Mouse (Mus musculus): ENCODE measurements around the gene Lgals12. TPM values are rescaled to one million over a fixed set of nuclear protein-coding genes. Genes with fewer than 3 reads are reported as not detected.

Lgals12 gene
- total and polyA plus RNA-seq, 3 experiments: not detected

- H3K79me2 ChIP-seq (replicated peaks; ENCODE audit: control insufficient read depth, extremely low read depth, insufficient read depth, poor library complexity, severe bottlenecking): no peaks in the 10 kb centered on the region; the same call in 1 of the 2 replicates
- dilution Hi-C loops (cut with MboI; ENCODE audit: extremely low pct_ligation_motif_present, extremely low pct_unique_long_range_greater_than_20kb, low sequenced_read_pairs): no loop called here
- TF ChIP-seq JUND (conservative IDR thresholded peaks at IDR 0.05; ENCODE audit: low read depth, low read length) (no peak), POLR2AphosphoS2 (IDR thresholded peaks at IDR 0.05; ENCODE audit: low read depth, low read length) (no peak), ELF1 (IDR thresholded peaks at IDR 0.05; ENCODE audit: low read depth, low read length) (no peak), MAFK (IDR thresholded peaks at IDR 0.05; ENCODE audit: insufficient replicate concordance, low read length) (no peak), MAX (IDR thresholded peaks at IDR 0.05; ENCODE audit: low read length) (no peak), HCFC1 (IDR thresholded peaks at IDR 0.05; ENCODE audit: low read depth, low read length) (no peak), TCF12 (IDR thresholded peaks at IDR 0.05; ENCODE audit: low read depth, low read length) (no peak), POLR2A (IDR thresholded peaks at IDR 0.05; ENCODE audit: low read depth, low read length) (no peak), IRF4 (IDR thresholded peaks at IDR 0.05; ENCODE audit: low read depth, low read length) (no peak), ETS1 (conservative IDR thresholded peaks at IDR 0.05; ENCODE audit: low read depth, low read length) (no peak), JUN (IDR thresholded peaks at IDR 0.05; ENCODE audit: insufficient read depth, low read depth, low read length) (no peak), NELFE (IDR thresholded peaks at IDR 0.05; ENCODE audit: low read depth, low read length) (no peak), ZKSCAN1 (IDR thresholded peaks at IDR 0.05; ENCODE audit: borderline replicate concordance, low read depth, low read length) (no peak), SMC3 (IDR thresholded peaks at IDR 0.05; ENCODE audit: low read depth, low read length) (no peak), CHD1 (IDR thresholded peaks at IDR 0.05; ENCODE audit: low read depth, low read length) (no peak), MEF2A (IDR thresholded peaks at IDR 0.05; ENCODE audit: borderline replicate concordance, low read depth, low read length) (no peak), RCOR1 (conservative IDR thresholded peaks at IDR 0.05; ENCODE audit: low read depth, low read length) (no peak), GABPA (IDR thresholded peaks at IDR 0.05; ENCODE audit: insufficient replicate concordance, low read depth, low read length) (no peak), ZNF384 (IDR thresholded peaks at IDR 0.05; ENCODE audit: low read depth, low read length) (no peak), NRF1 (IDR thresholded peaks at IDR 0.05; ENCODE audit: low read depth, low read length) (no peak)
- H3K9ac ChIP-seq (ENCODE audit: insufficient read depth, low read depth): peak overlapping the region; percentile 6; the same call in 1 of the 2 replicates
- peak overlapping the region; percentile 39 for H3K4me2 ChIP-seq (ENCODE audit: insufficient read depth, low read depth, poor library complexity, severe bottlenecking)
- no peak overlapping the region for H3K4me3 ChIP-seq (replicated peaks in 1 of 3; ENCODE audit: low read depth in 2 of 3, low read length in 2 of 3, poor library complexity in 1 of 3)
- no peak overlapping the region for H3K27ac ChIP-seq (ENCODE audit: insufficient read depth, low read depth)
- no peak for DNase-seq (ENCODE audit: extremely low read depth)
- H3K4me1 ChIP-seq (ENCODE audit: control insufficient read depth in 1 of 2, insufficient read depth in 2 of 2): peaks cover 3 to 38% of the 10 kb centered on the region in 2 experiments; a peak in 3 of 4 replicates
- no peaks in the 10 kb centered on the region for H3K9me3 ChIP-seq (replicated peaks; ENCODE audit: low read length)
- no peaks in the 10 kb centered on the region for H3K27me3 ChIP-seq (replicated peaks)
- peaks cover 0 to 12% of the 10 kb centered on the region in 2 experiments for H3K36me3 ChIP-seq (replicated peaks in 1 of 2; ENCODE audit: control insufficient read depth in 1 of 2, insufficient read depth in 1 of 2, low read length in 1 of 2)
- in situ Hi-C loops (cut with MboI; ENCODE audit: low pct_ligation_motif_present, low pct_unique_long_range_greater_than_20kb, low sequenced_read_pairs): no loop called here
These were observed 47.0 kb downstream of the Lgals12 start for GRCm38 (mm10) chr19:7559986-7560385.

GRCm38 (mm10) chr19:7558675-7559074 lies 48.3 kb downstream of the Lgals12 start:
- in situ Hi-C loops (cut with MboI; ENCODE audit: low pct_ligation_motif_present, low pct_unique_long_range_greater_than_20kb, low sequenced_read_pairs): no loop called here
- Histone ChIP-seq H3K27ac (ENCODE audit: insufficient read depth, low read depth) (peak overlapping the region; percentile 54), H3K36me3 (replicated peaks in 1 of 2; ENCODE audit: control insufficient read depth in 1 of 2, insufficient read depth in 1 of 2, low read length in 1 of 2) (peaks cover 0 to 10% of the 10 kb centered on the region in 2 experiments), H3K4me3 (replicated peaks in 1 of 3; ENCODE audit: low read depth in 2 of 3, low read length in 2 of 3, poor library complexity in 1 of 3) (peak overlapping the region; percentile 58 to 79 (median 77)), H3K4me2 (ENCODE audit: insufficient read depth, low read depth, poor library complexity, severe bottlenecking) (peak overlapping the region; percentile 45), H3K79me2 (replicated peaks; ENCODE audit: control insufficient read depth, extremely low read depth, insufficient read depth, poor library complexity, severe bottlenecking) (no peaks in the 10 kb centered on the region; the same call in 1 of the 2 replicates), H3K9ac (ENCODE audit: insufficient read depth, low read depth) (peak overlapping the region; percentile 93), H3K27me3 (replicated peaks) (peaks cover 1% of the 10 kb centered on the region), H3K4me1 (ENCODE audit: control insufficient read depth in 1 of 2, insufficient read depth in 2 of 2) (peaks cover 3 to 38% of the 10 kb centered on the region in 2 experiments; a peak in 3 of 4 replicates), H3K9me3 (replicated peaks; ENCODE audit: low read length) (no peaks in the 10 kb centered on the region)
- dilution Hi-C loops (cut with MboI; ENCODE audit: extremely low pct_ligation_motif_present, extremely low pct_unique_long_range_greater_than_20kb, low sequenced_read_pairs): no loop called here
- DNase-seq (ENCODE audit: extremely low read depth): peak; percentile 34
- TF ChIP-seq NELFE (IDR thresholded peaks at IDR 0.05; ENCODE audit: low read depth, low read length): no peak
- no peak for TF ChIP-seq MAZ (IDR thresholded peaks at IDR 0.05; ENCODE audit: low read depth, low read length)
- TF ChIP-seq TCF12 (IDR thresholded peaks at IDR 0.05; ENCODE audit: low read depth, low read length): no peak
- TF ChIP-seq GABPA (IDR thresholded peaks at IDR 0.05; ENCODE audit: insufficient replicate concordance, low read depth, low read length): no peak
- TF ChIP-seq NRF1 (IDR thresholded peaks at IDR 0.05; ENCODE audit: low read depth, low read length): no peak
- TF ChIP-seq PAX5 (IDR thresholded peaks at IDR 0.05; ENCODE audit: low read length): no peak
- TF ChIP-seq JUND (conservative IDR thresholded peaks at IDR 0.05; ENCODE audit: low read depth, low read length): no peak
- no peak for TF ChIP-seq USF2 (conservative IDR thresholded peaks at IDR 0.05; ENCODE audit: low read depth, low read length)
- no peak for TF ChIP-seq E2F4 (IDR thresholded peaks at IDR 0.05; ENCODE audit: insufficient replicate concordance, low read depth, low read length)
- no peak for TF ChIP-seq SMC3 (IDR thresholded peaks at IDR 0.05; ENCODE audit: low read depth, low read length)
- no peak for TF ChIP-seq ZMIZ1 (IDR thresholded peaks at IDR 0.05; ENCODE audit: low read depth, low read length)
